Mouse (Mus musculus) stomach, postnatal 0 days (tissue): ENCODE data around the gene Acaa1b. TPM values are rescaled to one million over a fixed set of nuclear protein-coding genes. Genes with fewer than 3 reads are reported as not detected.

Experiments used
- ATAC-seq: fragments of 200-750 bp; cut with Nextera tagmentation; 2 replicates; pipeline ENCODE4 v1.8.0; 2017; ENCODE audit not compliant: low FRiP score, low TSS enrichment
- DNase-seq: peaks from one replicate; pipeline ENCODE4 v3.0.0-alpha.2; 2016; ENCODE audit warnings: low spot score
- H3K27ac ChIP-seq: fragments of 300-500 bp; sonication (generic); replicated peaks from 2 replicates; pipeline ENCODE4 v1.5.1; 2014; ENCODE audit warnings: mild to moderate bottlenecking, control low read depth
- H3K27me3 ChIP-seq: fragments of 300-500 bp; sonication (generic); 2 replicates; pipeline ENCODE4 v1.6.1; 2014; ENCODE audit warnings: low read length; ENCODE audit not compliant: control insufficient read depth, insufficient read depth
- H3K36me3 ChIP-seq: fragments of 300-500 bp; sonication (generic); 2 replicates; pipeline ENCODE4 v1.6.1; 2014; ENCODE audit warnings: low read length, mixed read lengths; ENCODE audit not compliant: control insufficient read depth, insufficient read depth
- H3K4me1 ChIP-seq: fragments of 300-500 bp; sonication (generic); replicated peaks from 2 replicates; pipeline ENCODE4 v1.6.1; 2014; ENCODE audit warnings: antibody characterized with exemption; ENCODE audit not compliant: control insufficient read depth, insufficient read depth
- H3K4me2 ChIP-seq: fragments of 300-500 bp; sonication (generic); replicated peaks from 2 replicates; pipeline ENCODE4 v1.6.1; 2014; ENCODE audit warnings: low read depth, mild to moderate bottlenecking, control low read depth, moderate library complexity
- H3K4me3 ChIP-seq: fragments of 300-500 bp; sonication (generic); 2 replicates; pipeline ENCODE4 v1.5.1; 2014; ENCODE audit warnings: low read depth, low read length, control low read depth
- H3K9ac ChIP-seq: fragments of 300-500 bp; sonication (generic); 2 replicates; pipeline ENCODE4 v1.6.1; 2014; ENCODE audit warnings: mild to moderate bottlenecking, low read length, control low read depth, mixed read lengths
- H3K9me3 ChIP-seq: fragments of 300-500 bp; sonication (generic); 2 replicates; pipeline ENCODE4 v1.6.1; 2016; ENCODE audit warnings: low read length; ENCODE audit not compliant: control insufficient read depth
- CTCF ChIP-seq: IDR thresholded peaks from 2 replicates; pipeline ENCODE4 v1.5.1; 2016; ENCODE audit warnings: antibody characterized with exemption, low read depth, mild to moderate bottlenecking, moderate library complexity
- EP300 ChIP-seq: optimal IDR thresholded peaks from 2 replicates; pipeline ENCODE3; 2016; ENCODE audit warnings: antibody characterized with exemption
- WGBS: fragments of 180-500 bp; shearing (Covaris S2); extraction: QIAGEN DNeasy Blood & Tissue Kit; methylation state at CpG from one replicate; pipeline ENCODE4 v1.1.7; 2014; 5-methylcytosine and 5-hydroxymethylcytosine counted together
- polyA plus RNA-seq: library from polyadenylated mRNA; unstranded; fragments of >200 nt; fragmentation: Nextera tagmentation; extraction: Ambion mirVana; gene quantifications from 2 replicates; pipeline ENCODE4 v1.2.1, GENCODE M21; 2015

Acaa1b gene
- polyA plus RNA-seq, 1 experiment from 2014 or later = 10.7 TPM

DNA sequence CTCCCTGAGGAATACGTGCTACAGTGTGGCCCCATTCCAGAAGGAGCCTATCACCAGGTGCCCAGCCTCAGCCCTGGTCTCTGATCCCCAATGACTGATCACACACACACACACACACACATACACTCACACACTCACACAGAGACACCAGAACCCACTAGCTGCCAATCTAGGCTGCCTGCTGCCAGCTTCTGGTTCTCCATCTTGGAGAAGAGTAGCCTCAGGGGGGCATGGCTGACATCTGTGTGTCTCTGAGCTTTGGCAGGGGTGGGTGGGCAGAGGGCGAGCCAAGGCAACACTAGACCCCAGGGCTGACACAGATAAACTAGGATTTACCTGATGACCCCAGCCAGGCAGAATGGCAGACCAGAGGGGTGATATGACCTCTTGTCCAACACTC is 18.1 kb downstream of the Acaa1b start:
- H3K4me1 ChIP-seq = no peaks in the 10 kb centered on the region
- H3K27ac ChIP-seq = no peak overlapping the region
- no peaks in the 10 kb centered on the region for H3K9me3 ChIP-seq
- WGBS = 87% methylated on average over 2 of the region's 2 CpGs
- no peaks in the 10 kb centered on the region for H3K27me3 ChIP-seq
- no peak overlapping the region for H3K4me3 ChIP-seq
- no peak for TF ChIP-seq EP300
- TF ChIP-seq CTCF = no peak
- no peak overlapping the region for H3K9ac ChIP-seq
- no peak for DNase-seq
- no peak for ATAC-seq
- H3K36me3 ChIP-seq = no peaks in the 10 kb centered on the region
- no peak overlapping the region for H3K4me2 ChIP-seq

DNA sequence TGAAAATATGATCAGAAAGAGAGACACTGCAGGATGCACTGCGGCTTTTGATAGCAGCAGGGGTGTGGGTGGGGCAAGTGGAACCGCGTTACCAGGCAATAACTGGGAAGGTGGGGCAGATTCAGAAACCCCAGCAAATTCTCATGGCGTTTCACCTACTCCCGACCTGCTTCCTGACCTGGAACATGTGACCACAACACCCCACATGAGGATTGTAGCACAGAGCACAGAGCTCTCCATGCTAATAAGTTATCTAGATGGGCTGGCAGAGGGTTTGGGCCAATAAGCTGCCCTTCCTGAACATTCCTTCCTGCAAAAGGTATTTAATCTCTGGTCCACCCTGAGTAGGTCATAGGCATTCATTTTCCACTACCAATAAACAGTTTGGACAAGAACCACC is 26.2 kb downstream of the Acaa1b start:
- 34% methylated on average over 5 of the region's 5 CpGs for WGBS
- ATAC-seq (peak; percentile 42; the same call in 1 of the 2 replicates), DNase-seq (no peak)
- Histone ChIP-seq H3K4me1 (no peaks in the 10 kb centered on the region), H3K9me3 (no peaks in the 10 kb centered on the region), H3K4me3 (no peak overlapping the region), H3K27ac (no peak overlapping the region), H3K27me3 (no peaks in the 10 kb centered on the region), H3K9ac (no peak overlapping the region), H3K4me2 (no peak overlapping the region), H3K36me3 (no peaks in the 10 kb centered on the region)
- TF ChIP-seq EP300 (no peak), CTCF (no peak)

DNA sequence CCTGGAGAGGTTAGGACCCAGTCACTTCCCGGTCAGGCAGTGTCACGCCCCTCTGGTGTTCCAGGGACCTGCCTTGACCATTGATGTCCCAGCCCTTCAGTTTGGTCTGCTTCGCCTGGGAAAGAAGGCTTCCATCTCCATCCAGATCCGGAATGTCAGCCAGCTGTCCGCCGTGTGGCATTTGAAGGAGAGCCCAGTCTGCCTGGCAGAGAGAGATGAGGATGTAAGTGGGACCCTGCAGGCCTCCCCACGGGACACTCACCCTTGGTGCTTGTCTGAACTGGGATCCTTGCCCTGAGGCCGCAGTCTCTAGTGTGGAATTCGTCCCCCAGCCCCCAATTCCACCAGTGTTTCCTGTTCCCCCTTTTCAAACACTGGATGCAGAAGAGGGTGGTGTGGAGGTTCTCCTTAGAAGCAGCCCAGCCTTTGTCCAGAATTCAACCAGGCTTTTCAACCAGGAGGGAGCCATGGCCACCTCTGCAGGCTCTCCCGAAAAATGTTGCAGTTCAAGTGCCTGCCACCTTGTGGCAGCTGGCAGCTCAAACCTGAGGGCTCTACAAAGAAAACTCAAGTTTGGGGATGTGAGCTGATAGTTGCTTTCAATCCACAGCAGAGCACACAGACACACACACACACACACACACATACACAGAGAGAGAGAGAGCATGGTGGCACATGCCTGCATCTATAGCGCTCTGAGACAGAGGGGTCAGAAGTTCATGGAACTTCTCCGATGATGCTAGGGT is 28.3 kb downstream of the Acaa1b start:
- no peak overlapping the region for H3K4me2 ChIP-seq
- no peaks in the 10 kb centered on the region for H3K36me3 ChIP-seq
- peak; percentile 56 for TF ChIP-seq CTCF
- no peak for TF ChIP-seq EP300
- no peak overlapping the region for H3K27ac ChIP-seq
- ATAC-seq (no peak), DNase-seq (no peak)
- H3K4me3 ChIP-seq = no peak overlapping the region
- no peaks in the 10 kb centered on the region for H3K9me3 ChIP-seq
- no peaks in the 10 kb centered on the region for H3K27me3 ChIP-seq
- 76% methylated on average over 12 of the region's 12 CpGs for WGBS
- H3K9ac ChIP-seq = no peak overlapping the region
- no peaks in the 10 kb centered on the region for H3K4me1 ChIP-seq

GRCm38 (mm10) chr9:119122596-119123369 is 34.1 kb downstream of the Acaa1b start:
- no peak overlapping the region for H3K4me2 ChIP-seq
- H3K9ac ChIP-seq = no peak overlapping the region
- WGBS = 81% methylated on average over 18 of the region's 18 CpGs
- no peaks in the 10 kb centered on the region for H3K9me3 ChIP-seq
- no peaks in the 10 kb centered on the region for H3K27me3 ChIP-seq
- no peak overlapping the region for H3K27ac ChIP-seq
- no peak overlapping the region for H3K4me3 ChIP-seq
- H3K4me1 ChIP-seq = no peaks in the 10 kb centered on the region
- H3K36me3 ChIP-seq = no peaks in the 10 kb centered on the region
- TF ChIP-seq CTCF = no peak
- TF ChIP-seq EP300 = no peak
- no peak for ATAC-seq
- no peak for DNase-seq

GRCm38 (mm10) chr9:119120168-119120560 is 36.7 kb downstream of the Acaa1b start:
- no peak for ATAC-seq
- H3K27me3 ChIP-seq = no peaks in the 10 kb centered on the region
- no peak overlapping the region for H3K9ac ChIP-seq
- no peaks in the 10 kb centered on the region for H3K4me1 ChIP-seq
- DNase-seq = no peak
- H3K9me3 ChIP-seq = no peaks in the 10 kb centered on the region
- H3K36me3 ChIP-seq = no peaks in the 10 kb centered on the region
- no peak overlapping the region for H3K27ac ChIP-seq
- TF ChIP-seq EP300 (no peak), CTCF (no peak)
- H3K4me2 ChIP-seq = no peak overlapping the region
- 61% methylated on average over 3 of the region's 3 CpGs for WGBS
- no peak overlapping the region for H3K4me3 ChIP-seq
